Mouse (Mus musculus) left cerebral cortex, postnatal 4 days (tissue): ENCODE data around the gene Tspan7. TPM values are rescaled to one million over a fixed set of nuclear protein-coding genes. Genes with fewer than 3 reads are reported as not detected.

Experiments
- DNase-seq: peaks from one replicate; pipeline ENCODE4 v3.0.0-alpha.2; 2022
- intact Hi-C: fragments of 180-260 bp; cut with DNase I; formaldehyde crosslinking; loops from one replicate; pipeline ENCODE4 v1.15.1; 2025
- total RNA-seq, 2 experiments: library from RNA; stranded (reverse); gene quantifications; 2 replicates each; pipeline ENCODE4 v1.2.3; 2021

The Tspan7 gene
- total RNA-seq, result 100 to 1,000 TPM; 388 to 395 TPM

- DNase-seq, result peak; percentile 78
- intact Hi-C loops, result no loop called here
Measured at GRCm38 (mm10) chrX:10484872-10485569, at the start of gene Tspan7. TSS of gene Tspan7 (plus strand) at chrX:10485158.

GRCm38 (mm10) chrX:10449323-10449980, 35.5 kb upstream of the Tspan7 start:
- intact Hi-C loops, result no loop called here
- peak; percentile 2 for DNase-seq

GRCm38 (mm10) chrX:10450143-10451060, 34.6 kb upstream of the Tspan7 start:
- no peak for DNase-seq
- intact Hi-C loops, result no loop called here

GRCm38 (mm10) chrX:10453798-10454197, 31.2 kb upstream of the Tspan7 start:
- no peak for DNase-seq
- intact Hi-C loops, result no loop called here

GRCm38 (mm10) chrX:10457256-10457655, 27.7 kb upstream of the Tspan7 start:
- DNase-seq, result no peak
- intact Hi-C loops, result no loop called here

- intact Hi-C loops, result no loop called here
- DNase-seq, result no peak
Measured at GRCm38 (mm10) chrX:10477088-10477487, 7.9 kb upstream of the Tspan7 start.

- no peak for DNase-seq
- intact Hi-C loops, result no loop called here
Measured at GRCm38 (mm10) chrX:10479031-10479886, 5.7 kb upstream of the Tspan7 start.

GRCm38 (mm10) chrX:10479943-10480342, 5.0 kb upstream of the Tspan7 start:
- intact Hi-C loops, result no loop called here
- DNase-seq, result no peak

- DNase-seq, result peak; percentile 58
- intact Hi-C loops, result no loop called here
Measured at GRCm38 (mm10) chrX:10485664-10486211, 780 bp downstream of the Tspan7 start.

- intact Hi-C loops, result no loop called here
- no peak for DNase-seq
Measured at GRCm38 (mm10) chrX:10498580-10498979, 13.6 kb downstream of the Tspan7 start.

GRCm38 (mm10) chrX:10502616-10503015, 17.7 kb downstream of the Tspan7 start:
- intact Hi-C loops, result no loop called here
- no peak for DNase-seq

GRCm38 (mm10) chrX:10514417-10514816, 29.5 kb downstream of the Tspan7 start:
- DNase-seq, result no peak
- intact Hi-C loops, result no loop called here

GRCm38 (mm10) chrX:10514971-10515370, 30.0 kb downstream of the Tspan7 start:
- DNase-seq, result no peak
- intact Hi-C loops, result no loop called here

GRCm38 (mm10) chrX:10516448-10516847, 31.5 kb downstream of the Tspan7 start:
- intact Hi-C loops, result no loop called here
- no peak for DNase-seq

- intact Hi-C loops, result no loop called here
- no peak for DNase-seq
Measured at GRCm38 (mm10) chrX:10516925-10517324, 32.0 kb downstream of the Tspan7 start.

- intact Hi-C loops, result no loop called here
- DNase-seq, result no peak
Measured at GRCm38 (mm10) chrX:10517756-10518155, 32.8 kb downstream of the Tspan7 start.

- intact Hi-C loops, result no loop called here
- DNase-seq, result no peak
Measured at GRCm38 (mm10) chrX:10518510-10518909, 33.6 kb downstream of the Tspan7 start.

GRCm38 (mm10) chrX:10535450-10535849, 50.5 kb downstream of the Tspan7 start:
- no peak for DNase-seq
- intact Hi-C loops, result no loop called here

GRCm38 (mm10) chrX:10539009-10539408, 54.1 kb downstream of the Tspan7 start:
- intact Hi-C loops, result no loop called here

More at GRCm38 (mm10) chrX:10539009-10539408, 54.1 kb downstream of the Tspan7 start:
- DNase-seq, result no peak
